Mouse (Mus musculus) 416B (cell line): ENCODE results near the gene Sh3tc1.

Source experiments
- DNase-seq: peaks from one replicate; pipeline ENCODE4 v3.0.0; 2011; ENCODE audit warnings: low read depth

Sh3tc1 gene

DNA sequence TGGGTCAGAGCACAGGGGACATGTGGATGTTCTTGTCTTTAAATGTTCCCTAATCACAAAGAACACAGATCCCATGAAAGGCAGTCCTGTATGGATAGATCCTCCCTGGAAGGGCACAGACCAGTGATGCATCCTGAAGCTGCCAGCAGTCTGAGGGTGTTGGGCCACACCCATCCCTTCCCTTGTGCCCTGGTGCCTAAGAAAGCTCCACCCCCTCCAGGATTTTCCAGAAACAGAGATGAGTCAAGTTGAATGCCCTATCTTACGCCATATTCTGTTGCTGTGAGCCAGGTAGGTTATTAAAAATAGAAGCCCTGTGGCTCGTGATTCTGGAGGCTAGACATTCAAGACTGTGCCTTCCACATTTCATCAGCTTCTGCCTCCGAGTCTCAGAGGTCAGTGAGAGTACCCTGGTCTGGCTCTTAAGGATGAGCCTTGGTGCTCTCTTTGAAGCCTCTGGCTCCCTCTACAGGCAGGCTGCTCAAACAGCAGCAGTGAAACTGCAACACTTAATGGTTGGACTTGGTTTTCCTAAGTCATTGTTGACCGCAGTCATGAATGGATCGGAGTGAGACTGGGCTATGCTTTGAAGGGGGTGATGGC lies 15.4 kb upstream of the Sh3tc1 start:
- peak; percentile 70 for DNase-seq

DNA sequence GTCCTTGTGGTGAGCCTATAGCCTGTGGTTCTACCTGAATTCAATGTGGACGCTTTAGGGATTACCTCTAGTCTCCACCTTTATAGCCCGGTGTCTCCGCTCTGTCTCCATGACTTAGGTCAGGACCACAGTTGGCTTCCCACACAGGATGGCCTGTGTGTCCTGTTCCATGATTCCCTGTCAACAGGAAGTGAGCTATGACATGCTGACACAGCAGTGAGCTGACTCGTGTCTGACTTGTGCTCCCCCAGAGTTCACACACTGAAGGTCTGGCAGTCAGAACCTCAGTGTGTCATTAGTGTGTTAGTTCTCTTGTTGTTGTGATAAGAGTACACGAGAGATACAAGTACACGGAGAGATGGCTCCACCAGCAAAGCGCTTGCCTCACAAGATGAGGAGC lies 11.2 kb upstream of the Sh3tc1 start:
- DNase-seq: no peak

DNA sequence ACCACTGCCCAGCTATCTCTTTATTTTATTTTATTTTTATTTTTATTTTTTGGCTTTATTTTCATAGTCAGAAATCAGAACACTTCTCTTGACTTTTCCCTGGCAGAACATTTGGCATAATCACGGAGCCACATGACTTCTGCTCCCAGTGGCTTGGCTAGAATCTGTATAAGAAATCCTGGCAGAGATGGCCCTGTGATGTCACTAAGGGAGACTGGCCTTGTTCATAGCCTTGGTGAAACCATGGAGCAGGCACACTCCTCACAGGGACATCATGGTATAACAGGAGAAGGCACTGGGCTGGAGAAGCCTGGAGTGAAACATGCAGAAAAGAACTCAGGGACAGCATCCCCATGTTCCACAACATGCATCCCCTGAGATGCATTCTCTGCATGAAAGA lies 10.2 kb upstream of the Sh3tc1 start:
- DNase-seq: no peak

DNA sequence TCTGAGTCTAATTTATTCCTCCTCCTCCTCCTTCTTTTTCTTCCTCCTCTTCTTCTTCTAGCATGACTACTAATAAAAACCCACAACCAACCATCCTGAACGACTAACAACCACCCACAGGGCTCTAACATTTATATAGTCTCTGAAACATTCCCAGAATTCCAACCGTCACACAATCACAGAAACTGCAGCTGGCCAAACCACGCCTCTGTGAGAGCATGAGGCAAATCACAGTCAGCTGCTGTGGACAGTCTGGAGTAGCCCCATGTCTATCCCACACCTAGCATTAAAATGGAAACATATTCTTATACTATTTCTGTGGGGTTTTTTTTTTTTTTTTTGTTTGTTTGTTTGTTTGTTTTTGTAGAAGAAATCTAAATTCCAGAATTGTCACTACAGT lies 9.6 kb upstream of the Sh3tc1 start:
- DNase-seq: no peak

DNA sequence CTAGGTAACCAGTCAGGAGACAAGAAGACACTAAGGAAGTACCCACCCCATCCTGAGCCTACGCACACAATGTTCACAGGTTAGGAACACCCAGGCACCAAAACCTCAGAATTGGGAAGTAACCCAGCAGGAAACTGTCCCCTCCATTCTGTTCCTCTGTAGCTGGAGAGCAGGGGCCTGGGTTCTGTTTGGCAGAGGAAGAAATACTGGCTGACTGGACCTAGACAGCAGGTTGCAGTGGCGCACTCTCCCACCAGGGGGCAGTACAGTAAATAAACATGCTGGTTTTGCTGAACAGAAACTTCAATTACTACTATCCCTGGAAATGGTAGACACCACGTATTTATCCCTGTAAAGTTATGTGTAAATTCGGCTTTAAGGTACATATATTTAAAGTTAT lies 7.1 kb upstream of the Sh3tc1 start:
- DNase-seq: peak; percentile 54

- DNase-seq: no peak
Observed at GRCm38 (mm10) chr5:35745406-35745805, 5.6 kb upstream of the Sh3tc1 start.

- DNase-seq: no peak
Observed at GRCm38 (mm10) chr5:35743990-35744722, 4.4 kb upstream of the Sh3tc1 start.

DNA sequence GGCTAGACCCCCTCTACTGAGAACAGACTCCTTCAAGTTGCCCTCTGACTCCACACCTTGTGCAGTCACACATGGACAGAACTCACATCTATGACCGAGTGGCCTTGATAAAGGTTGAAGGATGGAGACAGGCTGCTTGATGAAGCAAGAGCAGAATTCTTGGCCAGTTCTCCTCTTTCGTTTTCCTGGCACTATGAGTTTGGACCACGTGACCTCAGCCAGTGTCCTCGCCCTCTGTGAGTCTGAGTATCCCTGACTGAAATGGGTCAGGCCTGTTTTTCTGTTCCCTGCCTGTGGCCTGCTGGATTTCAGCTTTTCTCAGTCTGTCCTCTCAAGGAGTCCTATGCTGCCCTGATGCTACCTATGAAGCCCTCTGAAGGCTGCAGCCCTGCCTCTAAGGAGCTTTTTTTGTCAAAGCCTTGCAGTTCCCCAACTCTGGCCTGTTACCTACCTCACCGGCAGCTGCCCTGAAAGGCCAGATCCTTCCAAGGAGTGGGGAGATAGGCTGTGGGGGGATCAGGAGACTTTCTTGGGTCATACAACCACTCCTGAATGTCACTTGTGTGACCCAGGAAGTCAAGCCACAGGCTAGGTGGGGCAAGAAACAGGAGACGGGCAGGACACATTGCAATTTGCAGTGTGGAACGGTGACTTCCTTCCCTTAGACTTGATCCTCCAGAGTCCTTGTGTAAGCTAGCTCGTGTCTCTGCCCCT lies 3.6 kb upstream of the Sh3tc1 start:
- no peak for DNase-seq

DNA sequence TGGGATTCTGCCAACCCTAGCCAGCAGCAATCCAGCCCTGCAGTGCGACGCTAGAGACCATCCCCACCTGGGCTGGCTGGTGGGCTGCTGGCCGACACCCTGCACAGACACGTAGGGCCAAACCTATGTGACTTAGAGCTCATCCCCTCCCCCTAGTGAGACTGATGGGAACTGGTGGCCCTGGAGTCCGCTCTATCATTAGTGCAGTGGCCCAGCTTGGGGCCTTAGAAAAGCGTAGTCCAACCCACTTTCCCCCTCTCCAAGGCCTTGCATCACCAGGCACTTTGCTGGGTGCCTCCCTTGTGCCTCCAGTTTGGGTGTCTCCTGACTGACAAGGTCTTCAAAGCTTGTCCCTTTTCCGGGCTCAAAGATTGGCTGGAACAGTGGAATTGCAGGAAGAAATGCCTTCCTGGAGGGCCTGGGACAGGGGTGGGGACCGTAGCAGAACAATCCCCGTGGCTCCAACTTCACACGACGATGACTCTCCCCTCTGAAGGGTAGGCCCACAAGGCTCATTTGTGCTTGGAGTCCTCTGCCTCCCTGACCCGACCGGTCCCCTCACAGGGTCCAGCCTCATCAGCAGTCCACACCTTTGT lies 1.5 kb upstream of the Sh3tc1 start:
- no peak for DNase-seq

DNA sequence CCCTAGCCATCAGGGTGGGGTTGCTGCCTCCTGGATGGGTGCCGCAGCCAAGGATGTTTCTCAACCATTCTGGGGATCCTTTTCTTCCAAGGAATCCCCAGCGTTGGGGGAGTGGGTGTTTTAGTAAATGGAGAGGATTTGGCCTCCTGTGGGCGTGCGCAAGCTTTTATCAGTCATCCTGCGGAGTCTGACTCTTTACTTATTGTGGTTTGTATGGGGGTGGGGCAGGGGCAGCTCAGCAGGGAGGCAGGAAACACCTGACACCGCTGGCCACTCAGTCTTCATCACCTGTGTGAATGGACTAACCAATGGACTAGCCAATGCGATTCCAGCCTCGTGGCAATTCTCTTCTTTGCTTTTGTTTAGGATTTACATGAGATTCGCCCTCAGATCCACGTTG lies 929 bp upstream of the Sh3tc1 start:
- no peak for DNase-seq

DNA sequence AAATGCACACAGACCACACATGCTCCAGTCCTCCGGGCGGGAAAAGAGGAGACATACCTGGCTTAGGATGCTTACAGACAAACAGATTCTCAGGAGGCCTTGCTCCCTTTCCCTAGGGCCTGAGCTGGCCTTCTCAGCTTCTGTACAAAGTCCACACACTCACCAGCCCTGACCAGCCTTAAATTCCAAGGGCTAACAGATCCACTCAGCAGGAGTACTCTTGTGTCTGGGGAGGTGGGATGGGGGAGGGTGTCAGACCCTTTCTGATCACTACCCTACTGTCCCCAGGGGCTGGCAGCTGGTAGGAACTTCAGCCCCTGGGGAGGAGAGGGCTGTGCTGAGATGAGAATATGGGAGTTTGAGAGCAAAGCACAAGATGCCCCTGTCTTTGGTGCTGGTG lies 782 bp downstream of the Sh3tc1 start:
- no peak for DNase-seq

DNA sequence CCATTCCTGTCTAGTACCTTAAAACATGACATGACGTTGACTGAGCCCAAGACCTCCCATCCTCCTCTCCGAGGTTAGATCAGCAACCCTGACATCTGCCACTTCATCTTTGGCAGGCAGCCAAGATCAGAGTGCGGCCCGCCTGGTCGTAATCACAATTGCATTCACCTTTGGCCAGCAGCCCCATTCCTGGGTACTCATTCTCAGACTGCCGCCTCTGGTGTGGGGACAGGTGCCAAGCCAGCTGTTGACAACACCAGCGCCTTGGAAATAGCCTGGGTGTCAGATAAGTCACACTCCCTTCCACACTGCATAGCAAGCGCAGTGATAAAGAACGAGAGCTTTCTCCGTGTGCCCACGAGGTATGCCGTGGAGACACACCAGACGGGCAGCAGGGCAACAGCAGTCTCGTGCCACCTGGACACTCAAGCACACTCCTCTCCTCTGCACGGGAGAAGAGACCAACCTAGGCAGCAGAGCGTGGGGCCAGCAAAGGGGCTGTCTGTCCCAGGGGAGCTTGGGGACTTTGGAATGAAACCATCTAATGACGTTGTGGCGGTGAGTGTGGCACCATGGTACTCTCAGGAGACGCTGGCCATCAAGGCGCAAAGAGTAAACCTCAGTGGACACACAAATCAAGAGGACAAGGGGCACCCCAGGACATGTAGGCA lies 2.4 kb downstream of the Sh3tc1 start:
- DNase-seq: no peak

GRCm38 (mm10) chr5:35733523-35733922 lies 6.3 kb downstream of the Sh3tc1 start:
- DNase-seq: no peak

DNA sequence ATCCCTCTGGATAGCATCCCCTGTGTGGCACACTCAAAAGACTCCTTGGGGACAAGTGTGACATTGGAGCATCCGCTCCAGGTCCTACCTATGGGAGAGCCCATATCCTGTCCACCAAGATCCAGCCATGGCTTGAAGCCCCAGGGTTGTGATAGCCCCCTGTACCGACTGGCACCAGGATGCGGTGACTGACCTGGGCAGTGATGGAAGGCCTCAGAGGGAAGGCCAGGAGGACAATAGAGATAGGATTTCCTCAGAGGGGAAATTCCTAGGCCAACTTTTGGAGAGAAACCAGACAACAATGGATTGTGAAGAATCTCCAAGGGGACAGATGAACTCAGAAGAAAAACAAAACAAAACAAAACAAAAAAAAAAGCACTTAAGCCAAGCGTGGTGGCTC lies 8.8 kb downstream of the Sh3tc1 start:
- DNase-seq: no peak

GRCm38 (mm10) chr5:35730552-35730951 lies 9.2 kb downstream of the Sh3tc1 start:
- no peak for DNase-seq

DNA sequence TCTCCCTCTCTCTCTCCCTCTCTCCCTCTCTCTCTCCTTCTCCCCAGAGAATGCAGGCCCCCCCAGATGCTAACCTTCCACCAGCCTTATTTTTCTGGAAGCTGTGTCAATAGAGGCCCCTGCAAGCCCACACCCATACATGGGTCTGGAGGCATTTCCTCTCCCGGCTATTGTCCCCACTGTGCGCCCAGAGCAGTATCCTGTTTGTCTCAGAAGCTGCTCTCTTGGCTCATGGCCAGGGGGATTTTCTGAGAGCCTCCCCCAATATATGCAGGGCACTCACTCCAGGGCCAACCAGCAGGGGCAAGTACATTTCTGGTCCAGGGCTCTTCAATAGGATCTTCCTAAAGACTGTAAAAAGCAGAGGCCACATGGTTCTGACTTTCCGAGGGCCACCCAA lies 9.9 kb downstream of the Sh3tc1 start:
- DNase-seq: no peak

GRCm38 (mm10) chr5:35728957-35729460 lies 10.8 kb downstream of the Sh3tc1 start:
- peak; percentile 79 for DNase-seq

DNA sequence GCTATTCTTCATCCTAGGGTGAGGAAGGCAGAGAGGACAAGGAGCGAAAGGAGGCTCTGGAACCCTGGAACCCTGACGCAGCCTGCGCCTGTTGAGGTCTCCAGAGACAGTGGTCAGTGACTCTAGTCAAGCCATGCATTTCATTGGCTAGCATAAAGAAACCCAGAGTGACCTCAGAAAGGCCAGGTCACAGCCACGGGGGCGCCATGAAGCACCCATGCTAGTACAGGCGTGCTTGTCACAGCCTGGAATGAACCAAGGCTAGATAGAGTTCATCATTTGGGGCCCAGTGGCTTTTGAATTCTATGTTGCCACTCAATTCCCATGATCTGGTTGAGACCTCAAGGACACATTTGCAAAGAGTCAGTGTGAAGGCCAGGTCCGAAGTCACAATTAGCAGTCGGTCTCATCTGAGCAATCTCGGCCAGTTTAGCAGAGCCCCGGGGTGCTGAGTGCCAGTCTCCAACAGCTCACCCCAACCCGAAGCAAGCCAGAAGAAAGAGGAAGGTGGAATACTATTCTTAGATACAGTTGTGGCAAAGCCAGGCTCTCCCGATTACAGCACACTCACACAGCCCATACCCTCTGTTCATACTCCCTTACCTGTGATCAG lies 11.3 kb downstream of the Sh3tc1 start:
- no peak for DNase-seq

DNA sequence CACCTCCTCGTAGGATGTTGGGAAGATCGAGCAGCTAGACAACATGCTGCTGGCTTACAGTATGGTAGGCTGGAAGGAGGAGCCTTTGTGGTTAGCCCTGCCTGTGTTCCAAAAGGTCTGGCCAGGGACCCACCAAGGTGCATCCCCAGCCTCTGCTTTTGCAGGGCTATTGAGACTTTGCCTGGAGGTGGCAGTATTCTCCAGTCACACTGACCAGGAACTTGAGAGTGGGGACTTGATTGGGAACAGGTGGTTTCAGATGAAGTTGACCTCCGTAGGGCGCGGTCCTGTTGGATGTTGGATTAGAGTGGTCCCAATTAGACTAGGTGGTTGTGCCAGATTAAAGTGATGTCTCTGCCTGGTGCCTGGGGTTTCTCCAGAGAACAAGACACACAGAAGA lies 12.3 kb downstream of the Sh3tc1 start:
- DNase-seq: no peak

- DNase-seq: no peak
Observed at GRCm38 (mm10) chr5:35725840-35726239, 13.9 kb downstream of the Sh3tc1 start.

DNA sequence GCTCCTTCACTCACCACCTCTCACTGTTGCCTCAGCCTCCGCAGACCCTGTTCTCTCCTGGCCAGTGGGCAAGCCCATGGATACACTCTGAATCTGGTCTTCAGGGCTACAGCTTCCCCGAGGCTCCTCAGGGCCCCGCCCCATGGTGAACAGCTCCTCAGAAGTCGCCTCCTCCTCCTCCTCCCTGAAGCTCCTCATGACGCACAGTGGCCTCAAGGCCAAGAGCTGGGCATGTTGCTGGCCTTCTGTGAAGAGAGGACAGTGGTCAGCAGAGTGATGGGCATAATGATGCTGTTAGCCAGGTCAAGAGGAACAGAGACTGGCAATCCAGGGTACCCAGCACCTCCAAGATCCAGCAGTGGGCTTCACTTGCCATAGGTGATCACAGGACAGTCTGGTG lies 15.9 kb downstream of the Sh3tc1 start:
- no peak for DNase-seq

GRCm38 (mm10) chr5:35722654-35723053 lies 17.1 kb downstream of the Sh3tc1 start:
- peak; percentile 56 for DNase-seq
